Mouse (Mus musculus) layer of hippocampus, adult 18-20 months (tissue): ENCODE data around the gene Dennd5a. TPM values are rescaled to one million over a fixed set of nuclear protein-coding genes. Genes with fewer than 3 reads are reported as not detected.

Source experiments
- DNase-seq, 2 experiments: peaks; one replicate each; pipeline ENCODE4 v3.0.0; 2022; ENCODE audit warnings: low spot score in 2 of 2
- total RNA-seq, 2 experiments: library from RNA; stranded (reverse); gene quantifications; 2 replicates each; pipeline ENCODE4 v1.2.3; 2021

Dennd5a gene
- total RNA-seq, 2 experiments from 2014 or later: 215 to 216 TPM

DNA sequence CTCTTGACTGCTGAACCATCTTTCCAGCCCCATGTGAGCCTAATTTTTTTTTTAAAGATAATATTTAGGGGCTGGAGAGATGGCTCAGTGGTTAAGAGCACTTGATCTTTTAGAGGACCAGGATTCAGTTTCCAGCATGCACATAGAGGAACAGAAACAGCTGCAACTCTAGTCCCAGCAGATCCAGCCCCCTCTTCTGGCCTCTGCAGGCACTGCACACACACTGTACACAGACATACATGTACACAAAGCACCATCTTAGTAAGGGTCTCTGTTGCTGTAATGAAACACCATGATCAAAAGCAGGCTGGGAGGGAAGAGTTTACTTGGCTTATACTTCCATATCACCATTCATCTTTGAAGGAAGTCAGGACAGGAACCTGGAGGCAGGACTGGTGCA, 5.4 kb upstream of the Dennd5a start:
- DNase-seq: no peak

DNA sequence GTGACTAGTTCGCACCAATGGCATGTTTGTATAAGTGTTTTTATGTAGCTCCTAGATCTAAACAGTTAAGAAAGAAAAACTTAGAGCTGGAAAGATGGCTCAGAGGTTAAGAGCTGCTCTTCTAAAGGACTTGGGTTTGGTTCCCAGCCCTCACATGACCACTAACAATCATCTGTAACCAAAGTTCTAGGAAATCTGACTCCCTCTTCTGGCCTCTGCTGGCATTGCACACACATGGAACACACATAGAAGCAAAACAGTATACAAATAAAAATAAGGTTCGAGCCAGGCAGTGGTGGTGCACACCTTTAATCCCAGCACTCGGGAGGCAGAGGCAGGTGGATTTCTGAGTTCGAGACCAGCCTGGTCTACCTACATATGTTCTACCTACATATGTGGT, 3.4 kb upstream of the Dennd5a start:
- no peak for DNase-seq

DNA sequence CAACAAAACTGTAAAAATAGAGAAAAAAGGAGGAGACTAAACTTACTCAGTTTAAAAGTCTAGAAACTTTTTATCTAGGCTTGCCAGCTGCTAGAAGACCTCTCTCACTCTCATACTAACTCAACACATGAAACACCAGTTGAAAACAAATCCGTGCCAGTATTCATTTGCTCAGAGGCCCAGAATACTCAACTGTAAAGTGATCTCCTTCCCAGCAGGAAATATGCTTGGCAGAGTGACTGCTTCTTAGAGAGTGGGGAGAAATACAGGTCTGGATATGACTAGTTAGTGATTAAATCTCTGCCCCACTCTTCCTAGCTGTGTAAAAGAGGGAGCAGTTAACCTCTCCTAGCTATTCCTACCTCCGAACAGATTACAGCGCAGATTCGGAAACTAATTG, 2.3 kb upstream of the Dennd5a start:
- DNase-seq: no peak

- DNase-seq: no peak
Measured at GRCm38 (mm10) chr7:109961570-109961969, 1.3 kb upstream of the Dennd5a start.

DNA sequence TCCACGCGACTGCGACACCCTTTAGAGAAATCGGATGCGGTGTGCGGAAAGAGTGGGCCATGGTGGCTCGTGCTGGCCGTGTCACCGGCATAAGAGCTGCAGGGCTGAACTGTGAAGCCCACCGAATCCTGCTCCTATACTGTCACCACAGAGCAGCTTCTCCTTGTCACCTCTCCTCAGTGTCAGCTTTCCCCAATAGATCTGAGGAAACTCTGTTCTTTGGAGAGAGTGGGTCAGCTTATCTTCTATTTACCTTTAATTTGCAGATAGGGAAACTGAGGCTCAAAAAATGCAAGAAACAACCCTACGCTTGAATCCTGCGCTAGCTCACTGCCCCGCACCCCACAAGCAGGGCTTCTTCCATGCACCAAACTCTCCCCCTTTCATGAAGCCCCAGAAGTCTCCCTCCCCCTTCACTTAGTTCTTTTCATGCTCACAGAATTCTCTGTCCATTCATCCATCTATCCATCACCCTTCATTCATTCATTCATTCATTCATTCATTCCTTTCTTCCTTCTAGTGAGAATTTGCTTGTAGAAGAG, 414 bp upstream of the Dennd5a start:
- DNase-seq: no peak

DNA sequence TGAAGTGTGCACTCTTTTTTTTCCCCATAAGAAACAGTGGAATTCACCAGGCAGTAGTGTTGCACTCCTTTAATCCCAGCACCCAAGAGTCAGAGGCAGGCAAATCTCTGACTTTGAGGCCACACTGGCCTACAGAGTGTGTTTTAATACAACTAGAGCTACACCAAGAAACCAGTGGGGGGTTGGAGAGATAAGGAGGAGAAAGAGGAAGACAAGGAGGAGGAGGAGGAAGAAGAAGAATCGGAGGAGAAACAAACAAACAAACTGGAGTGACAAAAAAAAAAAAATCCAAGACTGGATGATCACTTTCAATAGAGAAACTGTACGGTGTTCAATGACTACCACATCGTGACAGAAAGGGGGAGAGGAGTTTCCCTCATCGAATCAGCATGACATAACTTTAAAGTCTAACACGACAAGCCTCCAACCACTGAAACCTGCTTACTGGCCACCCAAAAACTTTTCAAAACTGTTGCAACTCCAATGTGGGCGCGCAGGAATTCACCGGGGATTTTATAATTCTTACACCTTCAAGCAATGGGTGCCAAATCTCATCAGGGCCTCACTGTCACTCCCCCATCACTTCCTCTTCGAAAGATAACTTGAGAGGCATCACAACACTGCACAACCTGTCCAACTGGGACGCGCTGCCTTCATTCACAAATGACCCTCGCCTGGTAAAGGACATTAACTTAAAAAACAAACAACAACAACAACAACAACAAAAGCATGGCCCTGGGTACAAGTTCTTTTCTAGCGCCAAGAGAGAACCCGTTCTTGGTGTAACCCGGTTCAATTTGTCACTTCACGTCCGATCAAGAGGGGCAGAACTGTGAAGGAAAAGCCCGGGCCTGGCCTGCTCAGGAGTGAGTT, 1.2 kb downstream of the Dennd5a start:
- DNase-seq: no peak

DNA sequence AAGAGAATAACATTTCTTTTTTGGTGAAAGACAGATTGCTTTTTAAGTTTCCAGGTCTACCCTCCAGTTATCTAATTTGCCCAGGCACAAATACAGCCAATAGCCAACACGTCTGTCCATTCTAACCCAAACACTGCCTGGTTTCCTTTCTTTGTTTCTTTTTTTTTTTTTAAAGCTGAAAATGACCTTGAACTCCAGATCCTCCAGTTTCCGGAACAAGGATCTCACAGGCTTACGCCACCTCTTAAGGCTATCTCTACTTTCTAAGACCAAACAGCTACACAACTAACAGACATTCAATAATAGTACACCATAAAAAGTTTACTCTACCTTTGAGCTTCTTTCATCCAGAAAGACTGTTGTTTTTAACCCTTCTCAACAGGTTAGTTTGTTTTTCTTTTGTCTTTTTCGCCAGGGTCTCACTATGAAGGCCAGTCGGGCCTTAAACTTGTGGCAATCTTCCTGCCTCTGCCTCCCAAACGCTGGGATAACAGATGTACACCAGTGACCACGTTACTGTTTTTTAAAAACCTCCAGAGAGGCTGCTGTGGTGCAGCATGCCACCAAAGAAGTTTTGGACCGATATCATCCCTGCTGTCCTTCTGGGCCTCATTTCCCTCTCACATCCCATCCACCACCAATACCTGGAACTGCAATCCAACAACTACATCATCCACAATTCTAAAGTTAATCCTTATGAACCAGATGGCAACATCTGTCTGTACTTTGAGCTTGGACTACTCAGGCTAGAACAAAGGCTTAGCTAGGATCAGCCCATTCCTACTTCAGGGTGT, 2.1 kb downstream of the Dennd5a start:
- DNase-seq: no peak

GRCm38 (mm10) chr7:109954622-109955401, 5.5 kb downstream of the Dennd5a start:
- no peak for DNase-seq

DNA sequence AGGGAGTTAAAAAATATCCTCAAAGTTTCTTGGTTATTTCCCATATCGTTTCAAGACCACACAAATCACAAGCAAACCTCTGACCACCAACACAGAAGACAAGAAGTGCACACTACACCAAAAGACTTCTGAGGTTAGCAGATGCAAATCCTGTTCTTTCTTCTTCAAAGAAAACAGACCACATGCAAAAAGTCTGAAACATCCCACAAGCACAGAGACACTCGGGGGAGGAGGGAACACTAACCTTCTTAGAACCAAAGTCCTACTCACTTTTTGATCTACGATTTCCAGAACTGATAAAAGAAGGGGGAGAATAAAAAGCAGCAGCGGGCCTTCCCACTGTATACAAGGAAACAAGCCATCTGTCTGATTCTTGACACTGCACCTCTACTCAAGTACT, 9.0 kb downstream of the Dennd5a start:
- no peak for DNase-seq

DNA sequence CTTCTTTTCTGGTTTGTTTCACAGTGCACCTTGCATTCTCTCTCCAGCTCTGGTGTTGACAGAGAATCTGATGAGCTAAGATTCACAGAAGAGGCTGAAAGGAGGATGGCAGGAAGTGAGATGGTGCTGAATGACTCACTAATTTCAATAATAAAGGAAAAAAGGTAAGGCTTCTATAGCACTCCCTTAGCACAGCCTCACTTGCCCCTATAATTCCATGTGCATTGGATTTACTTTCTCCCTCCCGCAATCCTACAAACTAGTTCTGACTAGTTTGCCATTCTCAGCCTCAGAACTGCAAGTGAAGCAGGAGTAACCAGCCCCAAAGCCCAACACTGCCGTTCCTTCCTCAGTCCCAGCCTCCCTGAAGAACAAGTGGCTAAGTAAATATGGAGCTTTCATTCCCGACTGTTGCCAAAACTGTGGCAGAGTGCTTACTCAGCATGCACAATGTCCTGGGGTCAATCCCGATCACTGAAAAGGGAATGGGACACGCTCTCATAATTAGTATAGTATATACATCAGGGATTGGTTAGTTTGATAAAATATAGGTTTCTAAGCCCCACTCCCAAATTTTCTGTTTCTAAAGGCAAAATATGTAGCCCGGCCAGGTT, 15.7 kb downstream of the Dennd5a start:
- DNase-seq: no peak

DNA sequence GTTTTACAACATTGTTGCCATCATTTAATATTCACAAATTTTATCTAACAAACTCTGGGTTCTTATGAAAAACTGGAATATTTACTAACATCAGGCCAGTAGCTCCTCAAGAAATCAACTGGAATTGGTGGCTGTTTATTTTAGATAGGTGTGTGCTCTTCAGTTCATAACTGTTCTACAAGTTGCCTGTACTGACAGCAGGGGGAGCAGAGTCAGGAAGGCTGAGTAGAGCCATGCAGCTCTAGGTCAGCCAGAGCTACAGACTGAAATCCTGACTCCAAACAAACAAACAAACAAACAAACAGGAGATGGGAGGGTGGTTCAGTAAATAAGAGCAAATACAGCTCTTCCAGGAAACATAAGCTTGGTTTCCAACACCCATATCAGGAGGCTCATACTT, 30.6 kb downstream of the Dennd5a start:
- no peak for DNase-seq

DNA sequence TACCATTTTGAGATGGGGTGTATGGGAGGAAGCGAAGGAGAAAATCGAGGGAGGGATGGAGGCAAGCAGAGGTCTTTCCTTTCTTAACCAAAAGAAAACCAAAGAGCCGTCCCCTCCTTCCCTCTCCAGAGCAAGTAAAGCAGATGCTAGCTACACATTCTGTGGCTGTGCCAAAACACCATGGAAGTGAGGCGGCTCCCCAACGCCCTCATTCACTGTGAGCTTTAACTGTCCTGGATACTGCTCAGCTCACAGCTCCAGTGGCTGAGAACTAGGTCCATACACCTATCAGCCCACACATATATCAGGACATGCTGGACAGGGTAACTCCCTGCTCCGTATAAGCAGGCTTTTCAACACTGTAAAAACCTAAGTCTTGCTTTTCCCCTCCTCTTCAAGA, 31.9 kb downstream of the Dennd5a start:
- DNase-seq: no peak

DNA sequence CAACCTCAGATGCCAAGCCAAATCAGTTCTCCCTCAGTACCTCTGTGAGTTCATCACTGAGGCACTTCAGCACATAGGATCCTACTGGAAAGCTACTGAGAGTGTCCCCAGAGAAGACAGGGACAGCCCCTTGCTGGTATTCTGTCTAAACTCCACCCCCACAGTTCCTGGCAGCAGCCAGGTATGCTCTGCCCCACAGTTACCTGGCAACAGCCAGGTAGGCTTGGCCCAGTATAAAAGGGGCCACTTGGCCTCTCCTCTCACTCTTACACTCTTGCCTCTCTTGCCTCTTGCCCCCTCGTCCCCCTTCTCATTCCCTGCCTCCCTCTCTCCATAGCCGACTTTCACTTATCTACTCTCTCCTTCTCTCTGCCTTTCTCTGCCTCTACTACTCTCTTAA, 35.3 kb downstream of the Dennd5a start:
- DNase-seq: no peak

- DNase-seq: no peak
Measured at GRCm38 (mm10) chr7:109922889-109923288, 37.4 kb downstream of the Dennd5a start.

DNA sequence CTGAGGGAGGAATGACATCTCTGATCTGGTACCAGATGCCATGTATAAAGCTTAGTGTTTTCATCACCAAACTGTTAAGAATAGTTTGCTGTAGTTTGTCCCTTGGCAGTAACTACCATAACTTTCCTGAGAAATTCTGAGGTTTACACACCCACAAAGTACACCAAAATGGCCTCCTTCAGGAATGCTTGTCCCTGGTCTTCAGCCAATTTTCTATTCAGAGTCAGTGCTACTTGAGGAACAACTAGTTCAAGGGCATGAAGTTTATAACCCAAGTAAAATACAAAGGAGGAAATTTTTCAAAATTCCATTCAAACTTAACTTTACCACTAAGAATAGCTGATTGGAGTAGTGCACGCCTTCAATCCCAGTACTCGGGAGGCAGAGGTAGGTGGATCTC, 54.1 kb downstream of the Dennd5a start:
- no peak for DNase-seq

GRCm38 (mm10) chr7:109900921-109901320, 59.3 kb downstream of the Dennd5a start:
- no peak for DNase-seq

DNA sequence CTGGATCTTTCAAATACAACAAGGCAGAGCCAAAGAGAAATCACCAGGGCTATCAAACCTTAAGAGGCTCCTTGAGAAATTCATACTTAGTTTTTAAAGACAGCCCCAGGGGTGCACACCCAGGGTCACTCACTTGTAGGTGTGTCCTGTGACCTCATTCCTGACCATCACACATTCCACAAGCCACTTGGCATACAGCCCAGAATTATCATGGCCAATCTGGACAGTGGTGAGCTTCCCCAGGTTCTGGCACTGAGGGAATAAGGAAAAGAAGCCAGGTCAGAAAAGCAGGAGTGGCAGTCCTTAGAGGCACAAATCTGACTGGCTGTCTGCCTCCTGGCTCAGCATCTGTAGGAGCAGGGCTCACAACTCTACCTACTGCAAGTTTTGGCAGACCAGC, 61.4 kb downstream of the Dennd5a start:
- no peak for DNase-seq

DNA sequence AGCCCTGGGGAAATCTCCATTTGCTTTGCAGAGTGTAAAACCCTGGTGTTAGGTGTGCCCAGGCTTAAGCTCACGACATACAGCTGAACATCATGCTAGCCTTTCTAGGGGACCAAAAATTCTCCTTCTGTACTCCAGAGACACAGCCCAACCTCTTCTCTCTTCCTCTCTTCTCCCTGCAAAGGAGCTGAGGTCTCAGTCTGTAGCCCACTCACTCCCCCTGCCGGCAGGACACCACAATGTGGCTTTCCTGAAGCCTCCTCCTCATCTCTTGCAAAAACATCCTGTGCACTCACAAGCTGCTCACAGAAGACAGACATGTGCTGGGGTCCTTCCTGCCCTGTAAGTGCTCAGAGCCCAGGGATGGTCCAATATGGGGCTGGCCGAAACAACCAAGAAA, 67.7 kb downstream of the Dennd5a start:
- DNase-seq: peak; percentile 61 to 86

- DNase-seq: no peak
Measured at GRCm38 (mm10) chr7:109891786-109892185, 68.5 kb downstream of the Dennd5a start.

- no peak for DNase-seq
Measured at GRCm38 (mm10) chr7:109890256-109890655, 70.0 kb downstream of the Dennd5a start.

GRCm38 (mm10) chr7:109889300-109889699, 71.0 kb downstream of the Dennd5a start:
- no peak for DNase-seq
